Mouse (Mus musculus) heart, postnatal 10 days (tissue): Measurements from ENCODE around the gene Spata45. TPM values are rescaled to one million over a fixed set of nuclear protein-coding genes. Genes with fewer than 3 reads are reported as not detected.

Experiments used
- DNase-seq, 2 experiments: peaks; one replicate each; pipeline ENCODE4 v3.0.0; 2021
- intact Hi-C: fragments of 180-260 bp; cut with DNase I; formaldehyde crosslinking; loops from one replicate; pipeline ENCODE4 v1.15.1; 2025
- total RNA-seq, 2 experiments: library from RNA; stranded (reverse); gene quantifications; 2 replicates each; pipeline ENCODE4 v1.2.3; 2021

Gene Spata45
- total RNA-seq, 2 experiments from 2014 or later = not detected

DNA sequence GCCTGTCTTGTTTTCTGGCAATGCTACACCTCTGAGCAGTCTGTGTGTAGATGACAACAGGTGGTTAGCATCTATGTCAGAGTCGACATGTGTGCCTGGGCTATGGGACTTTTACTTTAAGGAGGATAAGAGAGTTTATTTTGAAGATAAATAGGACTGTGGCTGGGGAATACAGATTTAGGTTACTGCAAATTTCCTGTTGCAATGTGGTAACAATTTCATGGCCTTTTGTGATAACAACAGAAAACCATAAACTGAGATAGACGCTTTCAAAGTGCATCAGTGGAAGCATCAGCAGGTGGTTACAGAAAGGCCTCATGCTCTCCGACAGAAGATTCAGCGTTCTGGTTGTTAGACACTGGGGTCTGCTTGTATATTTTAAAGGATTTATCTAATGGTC lies 37.0 kb downstream of the Spata45 start:
- DNase-seq = no peak
- intact Hi-C loops = loop anchor here (10.0 kb wide), 1 partner anchor 201 kb away; no protein-coding TSS in a partner anchor

DNA sequence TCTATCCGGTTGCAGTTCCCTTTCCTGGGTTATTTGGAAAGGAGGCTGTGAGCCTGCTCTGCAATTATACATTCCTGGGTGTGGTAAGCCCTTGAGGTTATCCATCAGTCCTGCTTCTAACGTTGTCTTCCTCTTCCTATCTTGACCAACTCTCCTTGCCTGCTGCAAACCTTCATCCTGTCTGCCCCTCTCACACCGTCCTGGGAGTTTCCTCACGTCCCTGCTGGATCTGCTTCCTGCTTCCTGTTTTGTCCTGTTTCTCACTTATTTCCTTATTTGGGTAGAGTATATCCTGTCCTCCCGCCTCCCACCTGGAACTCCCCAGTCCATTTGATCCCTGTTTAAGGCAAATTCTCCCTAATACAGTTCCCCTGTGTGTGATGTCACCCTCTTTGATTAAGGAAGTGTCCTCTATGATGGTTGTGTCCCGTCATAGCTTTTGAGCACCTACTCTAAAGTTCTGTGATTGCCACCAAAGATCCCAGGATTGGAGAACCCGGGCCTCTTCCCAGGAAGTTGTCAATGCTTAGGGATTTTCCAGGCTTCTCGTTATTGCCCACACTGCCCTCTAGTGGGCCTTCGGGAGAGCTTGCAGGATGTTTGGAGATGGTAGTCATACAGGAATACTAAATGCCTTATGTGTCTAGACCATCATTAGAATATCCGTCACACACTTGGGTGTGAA lies 38.9 kb downstream of the Spata45 start:
- intact Hi-C loops = loop anchor here (2.0 to 10.0 kb wide), 3 partner anchors 73 to 199 kb away; no protein-coding TSS in a partner anchor
- DNase-seq = peak; percentile 74 to 82

DNA sequence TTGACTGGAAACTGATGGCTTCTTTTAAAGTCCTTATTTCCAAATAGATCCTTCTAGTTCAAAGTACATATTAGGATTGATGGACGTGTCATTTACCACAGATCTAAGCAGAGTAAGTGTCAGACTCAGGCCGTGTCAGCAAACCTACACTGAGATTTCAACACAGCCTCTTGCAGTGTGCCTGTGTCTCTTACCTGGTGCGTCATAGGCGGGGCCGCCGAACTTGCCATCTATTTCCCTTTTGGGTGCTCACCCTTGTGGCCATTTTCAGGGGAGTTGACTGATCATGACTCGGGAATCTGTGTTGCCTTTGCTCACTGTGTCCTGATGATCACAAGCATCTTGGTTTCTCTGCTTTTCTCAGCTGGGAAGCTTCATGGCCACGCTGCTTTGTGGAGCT lies 46.8 kb downstream of the Spata45 start:
- intact Hi-C loops = no loop called here

DNA sequence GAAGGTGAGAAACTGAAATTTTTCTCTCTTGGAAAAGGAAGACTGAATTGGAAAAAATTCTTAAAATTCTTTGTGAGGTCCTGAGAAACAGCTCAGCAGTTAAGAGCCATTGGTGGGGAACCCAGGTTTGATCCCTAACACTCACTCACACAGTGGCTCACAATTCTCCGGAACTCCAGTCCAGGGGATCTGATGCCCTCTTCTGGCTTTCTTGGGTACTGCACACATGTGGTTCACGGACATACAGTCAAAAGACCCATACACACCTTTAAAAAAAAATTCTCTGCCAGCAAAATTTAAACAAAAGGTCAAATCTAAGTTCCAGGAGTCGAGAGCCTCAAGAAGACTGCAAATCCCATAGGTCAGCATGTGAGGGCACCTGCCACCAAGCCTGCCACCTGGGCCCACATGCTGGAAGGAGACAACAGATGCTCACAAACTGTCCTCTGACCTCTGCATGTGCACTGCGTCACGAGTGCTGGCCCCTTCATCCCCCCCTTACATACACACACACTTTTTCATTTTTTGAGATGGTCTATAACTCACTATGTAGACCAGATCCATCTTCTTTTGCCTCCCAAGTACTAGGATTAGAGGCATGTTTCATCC lies 48.6 kb downstream of the Spata45 start:
- DNase-seq = peak in 1 of 2 experiments; percentile 74
- intact Hi-C loops = no loop called here

More for the DNA sequence above, 46.8 kb downstream of the Spata45 start:
- DNase-seq = no peak

DNA sequence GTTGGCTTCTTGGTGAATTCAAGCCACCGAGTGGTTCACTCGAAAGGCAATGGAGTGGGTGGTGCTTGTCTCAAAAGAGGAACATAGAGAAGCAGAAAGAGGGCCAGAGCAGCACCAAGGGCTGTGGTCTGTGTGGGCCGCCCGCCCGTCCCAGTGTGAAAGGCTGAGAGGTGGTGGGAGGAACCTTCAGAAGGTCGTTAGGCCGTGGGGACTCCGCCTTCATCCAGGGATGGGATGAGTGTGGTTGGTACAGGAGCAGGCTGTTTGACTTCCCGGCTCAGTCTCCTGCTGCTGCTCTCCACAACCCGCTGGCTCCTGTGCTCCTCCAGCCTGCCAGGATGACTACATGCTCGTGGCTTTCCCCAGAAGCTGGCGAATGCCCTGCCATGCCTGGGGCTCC lies 49.2 kb downstream of the Spata45 start:
- intact Hi-C loops = no loop called here

DNA sequence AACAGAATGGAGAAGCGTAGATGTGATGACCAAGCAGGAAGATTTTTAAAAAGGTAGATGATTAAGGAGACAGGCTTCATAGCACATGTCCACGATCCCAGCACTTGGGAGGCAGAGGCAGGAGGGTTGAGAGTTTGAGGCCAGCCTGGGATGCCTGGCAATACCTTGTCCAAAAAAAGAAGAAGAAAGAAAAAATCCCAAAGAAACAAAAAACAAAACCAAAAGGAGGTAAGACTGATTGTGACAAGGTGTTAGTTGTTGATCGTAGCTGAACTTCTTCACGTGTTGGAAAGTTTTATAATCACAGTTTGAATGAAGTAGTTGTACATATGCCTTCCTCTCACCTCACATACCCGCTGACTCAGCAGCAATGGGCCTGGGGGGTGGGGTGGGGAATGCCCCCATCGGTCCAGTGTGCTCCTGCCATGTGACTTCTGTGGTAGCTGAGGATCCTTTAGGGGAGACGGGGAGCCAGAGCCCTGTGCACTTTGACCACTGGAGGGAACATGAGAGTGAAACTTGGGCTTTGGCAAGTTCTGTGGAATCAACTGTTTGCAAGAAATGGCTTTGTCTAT lies 50.0 kb downstream of the Spata45 start:
- intact Hi-C loops = no loop called here

More for the DNA sequence above, 49.2 kb downstream of the Spata45 start:
- DNase-seq = no peak

DNA sequence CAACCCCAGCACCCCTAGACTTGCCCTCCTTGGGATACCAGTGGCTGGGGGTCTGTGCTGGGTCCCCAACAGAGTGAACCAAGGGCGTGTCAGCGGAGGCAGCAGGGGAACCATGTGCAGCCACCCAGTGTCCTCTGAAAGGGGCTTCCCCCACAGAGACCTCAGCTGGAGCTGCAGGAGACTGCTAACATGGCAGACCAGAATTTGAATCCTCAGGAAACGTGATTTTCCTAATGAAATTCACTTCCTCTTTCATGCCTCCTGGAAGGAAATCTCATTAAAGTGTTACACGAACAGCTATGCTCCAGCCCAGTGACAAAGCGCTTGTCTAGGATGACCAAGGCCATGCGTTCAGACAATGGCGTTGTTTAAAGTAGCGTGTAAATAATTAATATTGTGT lies 50.5 kb downstream of the Spata45 start:
- no peak for DNase-seq
- intact Hi-C loops = no loop called here

More for the DNA sequence above, 50.0 kb downstream of the Spata45 start:
- no peak for DNase-seq

DNA sequence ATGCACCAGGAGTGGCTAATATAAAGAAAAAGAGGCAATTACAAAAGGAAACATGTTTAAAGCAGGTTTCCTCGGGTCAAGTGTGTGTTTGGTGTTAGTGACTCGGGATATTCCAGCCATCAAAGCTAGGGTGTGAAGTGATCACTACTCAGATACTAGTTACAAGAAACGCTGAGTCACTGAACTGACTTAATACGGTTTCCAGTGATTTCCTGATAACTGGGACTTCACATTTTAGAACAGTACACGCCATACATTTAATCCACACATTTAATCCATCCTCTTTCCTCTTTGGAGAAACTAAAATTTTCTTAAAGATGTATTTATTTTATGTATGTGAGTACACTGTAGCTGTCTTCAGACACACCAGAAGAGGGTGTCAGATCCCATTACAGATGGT lies 51.5 kb downstream of the Spata45 start:
- no peak for DNase-seq
- intact Hi-C loops = no loop called here

DNA sequence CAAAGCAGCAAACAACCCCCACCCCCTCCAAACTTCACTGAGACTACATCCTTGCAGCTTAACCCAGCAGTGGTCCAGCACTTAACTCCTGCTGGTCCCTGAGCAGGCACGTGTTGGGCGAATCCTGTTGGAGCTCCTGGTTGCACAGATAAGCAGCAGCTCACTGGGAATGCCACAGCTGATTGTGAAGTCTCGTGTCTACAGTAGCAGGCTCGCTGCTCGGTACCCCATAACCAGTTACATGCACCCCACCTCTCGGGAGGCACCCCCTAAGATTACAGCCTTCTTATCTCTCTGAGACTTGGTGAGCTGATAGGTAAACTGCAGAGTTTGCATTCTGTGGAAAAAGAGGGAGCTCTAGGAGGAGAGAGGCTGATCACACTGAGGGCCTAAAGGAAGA lies 52.9 kb downstream of the Spata45 start:
- no peak for DNase-seq
- intact Hi-C loops = no loop called here

DNA sequence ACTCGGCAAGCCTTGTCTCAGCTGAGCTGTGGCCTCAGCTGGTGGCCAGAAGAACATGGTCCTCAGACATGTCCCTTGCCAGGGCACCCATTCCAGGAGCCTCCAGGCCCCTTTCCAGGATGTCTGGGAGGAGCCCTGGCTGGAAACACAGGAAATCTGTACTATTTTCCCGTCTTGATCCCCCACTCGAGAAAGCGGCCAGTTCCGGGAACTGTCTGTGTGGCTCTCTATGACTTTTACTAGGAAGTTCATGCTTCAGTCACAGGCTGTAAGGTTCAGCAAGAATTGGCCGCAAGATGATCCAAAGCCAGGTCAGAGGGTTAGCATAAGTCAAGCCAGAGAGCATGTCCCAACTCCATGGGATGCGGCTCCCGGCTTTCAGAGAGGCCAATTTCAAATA lies 55.6 kb downstream of the Spata45 start:
- DNase-seq = peak in 1 of 2 experiments; percentile 22
- intact Hi-C loops = no loop called here

Other genes with a start within 250 kb of the Spata45 start
- gene Rps6kc1, start 124.9 kb upstream of the Spata45 start, total RNA-seq = 10 to 100 TPM; 22.2 to 23.1 TPM
- 10 to 100 TPM; 28.1 to 32.9 TPM for gene Angel2, start 111.5 kb upstream of the Spata45 start, total RNA-seq
- 1 to 10 TPM; 6.3 to 7.5 TPM for gene Vash2, start 57.3 kb upstream of the Spata45 start, total RNA-seq
- 10 to 100 TPM in 1 of 2 experiments, 1 to 10 TPM in 1; 8.8 to 10.3 TPM for gene Flvcr1, start 10.5 kb upstream of the Spata45 start, total RNA-seq
- 10 to 100 TPM; 20.6 to 26.8 TPM for gene Tatdn3, start 26.3 kb downstream of the Spata45 start, total RNA-seq
- gene Nsl1, start 26.4 kb downstream of the Spata45 start, total RNA-seq = 1 to 10 TPM; 2.3 to 2.7 TPM
- gene Batf3, start 61.2 kb downstream of the Spata45 start, total RNA-seq = under 1 TPM; 0.57 to 0.97 TPM
- not detected for gene Fam71a, start 128.2 kb downstream of the Spata45 start, total RNA-seq
- gene Atf3, start 181.4 kb downstream of the Spata45 start, total RNA-seq = 1 to 10 TPM; 5.3 to 5.6 TPM